Mouse (Mus musculus) liver, embryonic 14.5 days (tissue): ENCODE data around the gene Noc4l. TPM values are rescaled to one million over a fixed set of nuclear protein-coding genes. Genes with fewer than 3 reads are reported as not detected.

Experiments
- ATAC-seq: fragments of 200-750 bp; cut with Nextera tagmentation; 2 replicates; pipeline ENCODE4 v1.8.0; 2017; ENCODE audit warnings: moderate number of reproducible peaks, mild to moderate bottlenecking, moderate library complexity; ENCODE audit not compliant: insufficient read depth
- DNase-seq, 3 experiments: peaks; one replicate each; pipeline ENCODE4 v3.0.0-alpha.2; 2012 to 2013; ENCODE audit warnings: low read depth in 3 of 3, low spot score in 3 of 3
- H3K27ac ChIP-seq: fragments of 300-500 bp; sonication (generic); 2 replicates; pipeline ENCODE4 v1.5.1; 2014; ENCODE audit warnings: moderate library complexity, mild to moderate bottlenecking, control low read depth, inconsistent platforms
- H3K27me3 ChIP-seq: fragments of 300-500 bp; sonication (generic); 2 replicates; pipeline ENCODE4 v1.6.1; 2014; ENCODE audit warnings: mild to moderate bottlenecking, low read length, moderate library complexity; ENCODE audit not compliant: control insufficient read depth, insufficient read depth
- H3K36me3 ChIP-seq: fragments of 300-500 bp; sonication (generic); replicated peaks from 2 replicates; pipeline ENCODE4 v1.6.1; 2014; ENCODE audit warnings: low read depth; ENCODE audit not compliant: control insufficient read depth, insufficient read depth
- H3K4me1 ChIP-seq, 2 experiments: fragments of 200-500 bp in 1 of 2; fragments of 300-500 bp in 1 of 2; sonication (generic) in 1 of 2; replicated peaks; 2 replicates each; pipeline ENCODE4 v1.6.1; 2012 to 2014; ENCODE audit warnings: antibody characterized with exemption in 1 of 2, inconsistent platforms in 1 of 2, low read length in 1 of 2; ENCODE audit not compliant: control insufficient read depth in 2 of 2, insufficient read depth in 2 of 2
- H3K4me2 ChIP-seq: fragments of 300-500 bp; sonication (generic); 2 replicates; pipeline ENCODE4 v1.6.1; 2014; ENCODE audit warnings: low read depth, mild to moderate bottlenecking, control low read depth, moderate library complexity
- H3K4me3 ChIP-seq, 2 experiments: fragments of 200-500 bp in 1 of 2; fragments of 300-500 bp in 1 of 2; sonication (generic) in 1 of 2; 2 replicates each; pipeline ENCODE4 v1.5.1; 2012 to 2014; ENCODE audit warnings: low read depth in 2 of 2, low read length in 2 of 2, mild to moderate bottlenecking in 2 of 2, control low read depth in 1 of 2, inconsistent platforms in 1 of 2, moderate library complexity in 1 of 2; ENCODE audit not compliant: insufficient read depth in 1 of 2
- H3K9ac ChIP-seq: fragments of 300-500 bp; sonication (generic); replicated peaks from 2 replicates; pipeline ENCODE4 v1.6.1; 2014; ENCODE audit warnings: mild to moderate bottlenecking, control low read depth, moderate library complexity
- H3K9me3 ChIP-seq: fragments of 300-500 bp; sonication (generic); 2 replicates; pipeline ENCODE4 v1.6.1; 2016; ENCODE audit warnings: low read length, mixed read lengths; ENCODE audit not compliant: control insufficient read depth
- CTCF ChIP-seq: IDR thresholded peaks from 2 replicates; pipeline ENCODE4 v1.5.1; 2016; ENCODE audit warnings: antibody characterized with exemption, low read depth, control low read depth
- EP300 ChIP-seq: IDR thresholded peaks from 2 replicates; pipeline ENCODE4 v1.6.1; 2016; ENCODE audit warnings: antibody characterized with exemption, low read depth
- WGBS: fragments of 180-500 bp; shearing (Covaris S2); extraction: QIAGEN DNeasy Blood & Tissue Kit; methylation state at CpG from one replicate; pipeline ENCODE4 v1.1.7; 2014; ENCODE audit not compliant: insufficient replicate concordance; 5-methylcytosine and 5-hydroxymethylcytosine counted together
- polyA plus RNA-seq, 2 experiments: library from polyadenylated mRNA; depleted of rRNA in 1 of 2; stranded (reverse) in 1 of 2; unstranded in 1 of 2; fragments of >200 nt; fragmentation: Nextera tagmentation in 1 of 2; extraction: Ambion mirVana in 1 of 2; gene quantifications; 2 replicates each; pipeline versions ENCODE4 v1.2.1 to v1.2.3; 2012 to 2014

The Noc4l gene
- polyA plus RNA-seq, 2 experiments = 36.9 to 56.0 TPM

DNA sequence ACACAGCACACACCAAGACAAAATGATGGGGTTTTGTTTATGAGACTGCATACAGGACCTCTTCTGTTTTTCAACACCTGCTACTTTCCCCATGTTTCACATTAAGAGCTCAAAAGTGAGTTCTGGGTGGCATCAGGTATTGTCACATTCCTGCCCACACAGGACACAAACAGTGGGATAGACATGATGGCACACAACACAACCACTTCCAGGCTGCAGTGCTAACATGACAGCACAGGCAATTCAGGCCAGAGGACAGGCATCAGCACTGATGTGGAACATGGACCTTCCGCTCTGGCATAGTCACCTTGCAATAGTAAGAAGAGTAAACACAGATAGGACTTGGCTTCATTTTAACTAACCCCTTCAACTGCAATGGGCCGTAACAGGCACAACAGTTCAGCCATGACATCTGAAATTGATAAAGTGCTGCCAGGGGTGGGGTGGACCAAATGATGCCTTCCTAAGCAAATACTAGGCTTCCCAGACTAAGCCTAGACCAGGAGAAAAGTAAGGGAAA is 11.6 kb upstream of the Noc4l start:
- H3K36me3 ChIP-seq = peaks cover 62% of the 10 kb centered on the region
- H3K27ac ChIP-seq = no peak overlapping the region
- TF ChIP-seq EP300 (no peak), CTCF (no peak)
- 78% methylated on average over 2 of the region's 2 CpGs for WGBS
- DNase-seq = no peak
- ATAC-seq = 0 out of 2 replicates have a peak, but pooled peaks have one; percentile 22
- no peak overlapping the region for H3K9ac ChIP-seq
- no peaks in the 10 kb centered on the region for H3K4me1 ChIP-seq
- H3K27me3 ChIP-seq = no peaks in the 10 kb centered on the region
- H3K4me3 ChIP-seq = no peak overlapping the region
- H3K4me2 ChIP-seq = no peak overlapping the region
- H3K9me3 ChIP-seq = no peaks in the 10 kb centered on the region

DNA sequence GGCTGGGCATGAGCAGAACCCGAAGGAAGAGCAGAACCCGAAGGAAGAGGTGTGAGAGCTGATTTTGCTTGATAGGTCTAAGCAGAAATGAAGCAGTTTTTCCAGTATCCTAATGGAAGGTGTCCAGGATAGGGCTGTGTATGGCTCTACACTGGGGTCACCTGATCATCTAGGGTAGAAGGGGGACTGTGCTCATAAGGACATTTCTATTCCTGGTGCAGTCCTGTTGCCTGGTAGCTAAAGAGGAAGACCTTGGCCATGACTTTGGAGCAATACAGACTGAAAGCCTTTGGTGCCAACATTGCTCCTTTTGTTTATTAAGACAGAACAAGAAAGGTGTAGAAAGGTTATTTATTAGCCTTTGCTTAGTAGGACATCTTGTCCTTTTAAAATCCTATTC is 10.8 kb upstream of the Noc4l start:
- H3K27ac ChIP-seq = no peak overlapping the region
- no peak overlapping the region for H3K4me3 ChIP-seq
- H3K9me3 ChIP-seq = no peaks in the 10 kb centered on the region
- no peak for TF ChIP-seq EP300
- TF ChIP-seq CTCF = no peak
- peaks cover 62% of the 10 kb centered on the region for H3K36me3 ChIP-seq
- 84% methylated on average over 2 of the region's 2 CpGs for WGBS
- no peak overlapping the region for H3K9ac ChIP-seq
- no peak for DNase-seq
- no peaks in the 10 kb centered on the region for H3K4me1 ChIP-seq
- no peaks in the 10 kb centered on the region for H3K27me3 ChIP-seq
- no peak for ATAC-seq
- no peak overlapping the region for H3K4me2 ChIP-seq

- Histone ChIP-seq H3K9ac (no peak overlapping the region), H3K36me3 (peaks cover 36% of the 10 kb centered on the region), H3K27ac (no peak overlapping the region), H3K4me1 (no peaks in the 10 kb centered on the region), H3K9me3 (no peaks in the 10 kb centered on the region), H3K27me3 (no peaks in the 10 kb centered on the region), H3K4me2 (no peak overlapping the region), H3K4me3 (no peak overlapping the region)
- TF ChIP-seq EP300 = no peak
- TF ChIP-seq CTCF = no peak
- DNase-seq (no peak), ATAC-seq (no peak)
These were observed 6.5 kb upstream of the Noc4l start for GRCm38 (mm10) chr5:110659682-110660081.

GRCm38 (mm10) chr5:110653686-110654085 is 469 bp upstream of the Noc4l start:
- H3K9ac ChIP-seq = peak overlapping the region; percentile 90
- H3K27me3 ChIP-seq = no peaks in the 10 kb centered on the region
- TF ChIP-seq EP300 (no peak), CTCF (no peak)
- H3K4me3 ChIP-seq = peak overlapping the region; percentile 90 to 99
- H3K4me2 ChIP-seq = peak overlapping the region; percentile 94
- peaks cover 0 to 9% of the 10 kb centered on the region in 2 experiments; a peak in 3 of 4 replicates for H3K4me1 ChIP-seq
- ATAC-seq (peak; percentile 55), DNase-seq (no peak)
- peaks cover 31% of the 10 kb centered on the region for H3K36me3 ChIP-seq
- under 1% methylated on average over 37 of the region's 37 CpGs for WGBS
- H3K9me3 ChIP-seq = no peaks in the 10 kb centered on the region
- H3K27ac ChIP-seq = no peak overlapping the region

GRCm38 (mm10) chr5:110646377-110646776 is 6.8 kb downstream of the Noc4l start:
- no peaks in the 10 kb centered on the region for H3K9me3 ChIP-seq
- peak overlapping the region; percentile 32; the same call in 1 of the 2 replicates for H3K27ac ChIP-seq
- H3K27me3 ChIP-seq = no peaks in the 10 kb centered on the region
- peak; percentile 90 for ATAC-seq
- peaks cover 0 to 13% of the 10 kb centered on the region in 2 experiments; a peak in 2 of 4 replicates for H3K4me1 ChIP-seq
- DNase-seq = peak; percentile 37 to 50 (median 49)
- peak overlapping the region; percentile 20; the same call in 1 of the 2 replicates for H3K4me2 ChIP-seq
- no peak overlapping the region for H3K4me3 ChIP-seq
- peak; percentile 67 for TF ChIP-seq EP300
- no peak for TF ChIP-seq CTCF
- no peak overlapping the region for H3K9ac ChIP-seq
- H3K36me3 ChIP-seq = peaks cover 37% of the 10 kb centered on the region
